16 mouse cellular contexts compared by ENCODE assay signal in genomic region chr12:54440851-54441593, GRCm38 (mm10).
"Had no signal": no experiment of that assay in that cellular context is flagged by ENCODE, and none has a peak within 500 bp of the region (broad histone marks: within the 10 kb centered on the region; RNA-seq: fewer than 3 reads in every experiment).

No protein-coding gene starts in this region.

- H3K4me1 ChIP-seq: liver, embryonic 12.5 days; midbrain, embryonic 10.5 days had no signal

- ATAC-seq: liver, embryonic 12.5 days; midbrain, embryonic 16.5 days had no signal

- H3K36me3 ChIP-seq: limb, embryonic 15.5 days; liver, embryonic 12.5 days; midbrain, embryonic 10.5 days; neural tube, embryonic 13.5 days had no signal

- H3K4me3 ChIP-seq: limb, embryonic 15.5 days; liver, embryonic 12.5 days; midbrain, embryonic 10.5 days; neural tube, embryonic 13.5 days had no signal

- H3K9me3 ChIP-seq: limb, embryonic 15.5 days; liver, embryonic 12.5 days; midbrain, embryonic 10.5 days; neural tube, embryonic 13.5 days had no signal

- H3K4me2 ChIP-seq: limb, embryonic 15.5 days; liver, embryonic 12.5 days; lung, embryonic 14.5 days; neural tube, embryonic 13.5 days had no signal

- H3K27me3 ChIP-seq: limb, embryonic 15.5 days; liver, embryonic 12.5 days; neural tube, embryonic 13.5 days had no signal

- DNase-seq: kidney, postnatal 25 days; layer of hippocampus, adult 9-11 months; layer of hippocampus, postnatal 36 days; lung, embryonic 14.5 days; lung, postnatal 10 days; lung, postnatal 4 days; retina, postnatal 1 day; right cerebral cortex, postnatal 4 days; spleen, adult 18-20 months; thymus, adult 18-20 months; thymus, postnatal 14 days had no signal

- H3K9ac ChIP-seq: limb, embryonic 15.5 days; liver, embryonic 12.5 days; lung, embryonic 14.5 days; neural tube, embryonic 13.5 days had no signal

- H3K27ac ChIP-seq: limb, embryonic 15.5 days; liver, embryonic 12.5 days; midbrain, embryonic 10.5 days; neural tube, embryonic 13.5 days had no signal
